Mouse (Mus musculus): ENCODE results near the gene Cdh13. TPM values are rescaled to one million over a fixed set of nuclear protein-coding genes. Genes with fewer than 3 reads are reported as not detected.
"Not testable (repeated sequence)": the region's sequence is repeated elsewhere in the genome, so short reads cannot be mapped to it uniquely, and the experiment has no call there.

Cdh13 gene
- total RNA-seq, 4 experiments from 2014 or later: 6.9 to 11.9 (median 7.5) TPM

DNA sequence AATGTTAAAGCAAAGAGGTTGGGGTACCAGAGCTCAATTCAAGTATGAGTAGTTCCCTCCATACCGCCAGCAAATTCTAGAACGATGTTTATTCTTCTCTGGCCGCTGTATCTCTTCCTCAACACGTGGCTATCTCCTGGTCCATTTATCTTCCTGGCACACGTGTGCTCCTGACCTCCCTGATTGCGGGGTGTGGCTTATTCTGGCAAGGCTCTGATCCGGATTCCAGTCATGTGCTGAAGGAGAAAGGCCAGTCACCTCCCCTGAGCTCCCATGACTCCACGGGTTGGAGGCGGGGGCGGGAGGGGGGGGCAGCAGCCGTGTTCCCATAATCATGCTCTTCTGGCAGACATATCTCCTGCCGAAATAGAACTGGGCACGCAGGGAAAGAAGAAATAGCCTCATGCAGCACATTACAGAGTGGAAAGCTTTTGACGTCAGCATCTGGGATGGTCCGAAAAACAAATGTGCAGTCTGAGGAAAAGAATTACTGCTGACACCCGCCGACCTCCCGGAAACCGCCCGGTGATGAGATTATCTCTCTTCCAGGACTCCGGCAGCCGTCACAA, 417.9 kb downstream of the Cdh13 start:
- DNase-seq: peak; percentile 29

DNA sequence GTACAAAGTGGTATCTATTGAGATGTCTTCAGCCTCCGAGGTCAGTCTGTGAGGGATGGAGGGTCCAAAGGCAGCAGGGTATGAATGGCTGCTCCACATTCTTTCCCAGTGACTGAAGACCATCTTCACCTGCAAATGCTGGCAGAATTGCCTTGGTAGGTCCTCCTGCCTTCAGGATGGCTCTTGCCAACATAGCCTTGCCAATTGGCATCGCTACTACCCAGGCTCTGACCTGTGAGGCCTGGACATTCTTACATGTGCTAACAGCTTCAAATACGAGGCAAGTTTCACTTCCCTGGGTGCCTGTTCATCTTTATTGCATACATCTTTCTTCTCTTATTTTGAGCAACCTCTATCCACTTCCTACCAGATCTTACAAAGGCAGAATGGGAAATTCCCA, 425.8 kb downstream of the Cdh13 start:
- DNase-seq: no peak

DNA sequence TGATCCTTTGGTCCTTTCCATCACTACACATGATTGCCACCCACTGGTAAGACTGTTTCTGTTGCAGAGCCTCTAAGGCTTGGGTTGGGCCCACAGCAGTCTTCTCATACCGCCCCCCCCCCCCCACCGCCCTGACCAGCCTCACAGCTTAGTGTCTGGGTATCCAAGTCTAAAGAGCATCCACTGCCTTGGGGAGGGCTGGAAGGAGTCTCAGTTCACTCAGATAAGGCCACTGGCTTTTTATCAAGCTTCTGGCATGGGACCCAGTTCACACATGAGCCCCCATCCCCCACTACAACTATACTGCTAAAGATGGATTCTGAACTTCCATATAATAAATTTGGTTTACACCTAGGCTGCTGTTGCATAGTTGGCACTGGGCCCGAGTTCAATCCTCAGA, 428.1 kb downstream of the Cdh13 start:
- no peak for DNase-seq

DNA sequence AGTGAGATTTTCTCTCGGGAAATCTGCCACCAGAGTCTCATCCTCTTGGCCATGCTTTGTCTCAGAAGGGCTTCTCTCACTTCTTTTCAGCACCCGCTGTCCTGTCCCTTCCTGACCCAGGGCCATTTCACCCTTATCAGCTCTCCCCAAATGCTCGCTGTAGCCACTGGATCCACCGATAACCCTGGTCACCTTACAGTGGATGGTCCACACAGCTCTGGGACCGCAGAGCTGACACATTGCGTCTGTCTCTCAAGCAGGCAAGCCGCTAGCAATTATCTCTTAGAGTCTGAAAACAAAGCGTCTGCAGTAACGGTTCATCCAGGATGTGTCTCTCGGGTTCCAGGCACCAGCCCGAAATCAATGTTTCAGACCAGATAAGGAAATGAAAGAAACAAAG, 429.6 kb downstream of the Cdh13 start:
- DNase-seq: no peak

DNA sequence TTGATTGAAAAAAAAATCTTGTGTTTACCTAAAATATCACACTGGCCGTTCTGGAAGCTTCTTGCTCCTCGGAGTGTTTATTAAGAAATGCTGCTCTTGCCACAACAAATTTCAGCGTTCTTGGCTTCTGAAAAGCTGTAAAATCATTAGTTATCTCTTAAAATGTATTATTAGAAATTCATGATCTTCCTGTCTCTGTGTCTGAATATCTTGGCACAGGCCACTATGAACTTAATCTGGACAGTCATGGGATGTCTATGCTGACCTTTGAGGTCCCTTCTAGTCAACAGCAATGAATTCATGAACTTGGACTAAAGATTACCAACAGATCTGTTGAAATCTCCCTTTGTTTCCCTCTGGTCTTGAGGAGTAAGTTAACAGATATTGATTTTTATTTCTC, 430.1 kb downstream of the Cdh13 start:
- no peak for DNase-seq

DNA sequence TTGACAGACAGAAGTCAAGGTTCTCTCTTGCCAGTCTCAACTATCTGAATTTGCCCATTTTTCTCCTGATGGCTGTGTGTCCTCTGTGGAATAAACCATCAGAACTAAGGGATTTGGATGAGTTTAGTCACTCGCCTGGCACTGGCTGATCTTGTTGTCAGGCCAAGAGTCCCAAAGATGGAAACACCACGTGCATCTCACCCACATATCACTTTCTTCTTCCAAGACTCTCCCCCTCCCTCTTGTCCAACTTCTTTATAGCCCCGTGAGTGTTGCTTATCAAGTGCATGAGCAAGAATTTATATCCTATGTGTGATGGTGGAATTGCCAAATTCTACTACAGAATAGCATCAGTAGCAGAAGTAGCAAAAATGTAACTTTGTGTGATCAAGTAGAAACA, 439.4 kb downstream of the Cdh13 start:
- DNase-seq: no peak

DNA sequence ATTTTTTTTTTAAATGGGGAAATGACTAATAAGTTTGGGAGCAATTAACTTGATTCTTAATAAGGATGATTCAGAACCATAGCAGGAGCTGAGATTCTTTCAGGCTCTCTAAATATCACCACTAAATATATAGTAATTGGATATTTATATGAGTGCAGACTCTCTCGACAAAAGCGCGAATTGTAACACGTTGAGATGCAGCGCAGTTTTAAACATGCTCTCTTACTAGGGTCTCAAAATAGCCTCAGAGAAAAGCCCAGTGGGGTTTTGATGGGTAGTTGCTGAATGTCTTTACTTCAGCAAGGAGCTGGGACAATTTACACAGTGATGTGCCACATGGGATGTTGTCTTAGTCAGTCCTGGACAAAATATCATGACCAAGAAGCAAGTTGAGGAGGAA, 442.1 kb downstream of the Cdh13 start:
- no peak for DNase-seq

DNA sequence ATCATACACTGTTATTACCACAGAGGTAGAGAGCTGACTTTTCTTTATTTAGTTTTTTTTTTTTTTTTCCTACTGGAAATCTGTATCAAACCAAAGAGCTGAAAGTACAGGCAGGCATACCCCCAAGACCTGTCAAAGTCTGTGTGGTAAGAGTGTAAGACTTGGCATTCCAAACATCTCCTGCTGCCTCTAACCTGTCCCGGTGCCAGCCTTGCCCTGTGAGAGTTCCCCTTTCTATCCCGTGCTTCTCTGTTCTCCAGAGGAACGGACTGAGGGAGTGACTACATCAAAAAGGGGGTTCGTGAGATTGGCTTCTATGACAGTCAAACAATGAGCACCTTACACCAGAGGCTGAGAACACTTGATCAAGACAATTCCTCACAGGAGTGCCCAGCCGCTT, 458.2 kb downstream of the Cdh13 start:
- DNase-seq: no peak

DNA sequence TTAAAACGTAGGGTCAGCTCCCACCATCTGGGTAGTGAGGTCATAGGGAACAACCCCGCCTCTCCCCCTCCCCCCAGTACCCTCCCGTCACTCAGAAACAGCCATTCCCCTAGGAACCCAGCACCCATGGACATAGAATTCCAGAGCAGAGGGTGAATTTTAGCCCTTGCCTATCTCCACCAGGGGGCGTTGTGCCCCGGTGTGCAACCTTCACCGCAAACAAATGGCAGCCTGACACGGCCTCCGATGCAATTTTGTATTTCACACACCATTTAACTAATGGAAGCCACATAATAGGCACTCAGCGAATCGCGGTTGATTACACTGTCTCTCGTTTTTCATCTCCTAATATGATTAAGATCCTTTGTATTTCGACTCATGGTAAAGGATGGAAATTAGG, 461.5 kb downstream of the Cdh13 start:
- DNase-seq: no peak

DNA sequence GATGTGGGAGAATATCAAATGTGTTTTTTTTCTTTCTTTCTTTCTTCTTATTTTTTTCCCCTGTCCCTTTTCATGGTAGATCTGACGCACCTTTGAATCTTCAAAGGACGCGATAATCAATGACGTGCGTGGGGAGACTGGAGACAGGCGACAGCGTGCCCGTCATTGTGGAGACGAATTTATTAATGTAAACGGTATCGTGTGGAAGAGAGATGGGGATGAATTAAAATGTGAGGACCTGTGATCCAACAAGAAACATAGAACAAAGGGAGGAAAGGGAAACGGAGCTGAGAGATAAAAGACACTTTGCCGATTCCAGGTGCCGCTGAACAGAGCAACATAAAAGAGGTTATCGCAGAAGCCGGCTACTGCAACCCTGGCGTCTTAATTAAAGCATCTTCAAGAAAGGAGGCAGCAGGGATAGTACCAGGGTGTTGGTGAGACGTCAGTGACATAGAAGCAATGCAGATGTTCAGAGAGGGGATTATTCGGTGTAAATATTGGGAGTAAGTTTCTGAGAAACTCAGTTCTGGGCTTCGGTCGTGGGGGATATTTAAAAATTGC, 464.6 kb downstream of the Cdh13 start:
- no peak for DNase-seq

DNA sequence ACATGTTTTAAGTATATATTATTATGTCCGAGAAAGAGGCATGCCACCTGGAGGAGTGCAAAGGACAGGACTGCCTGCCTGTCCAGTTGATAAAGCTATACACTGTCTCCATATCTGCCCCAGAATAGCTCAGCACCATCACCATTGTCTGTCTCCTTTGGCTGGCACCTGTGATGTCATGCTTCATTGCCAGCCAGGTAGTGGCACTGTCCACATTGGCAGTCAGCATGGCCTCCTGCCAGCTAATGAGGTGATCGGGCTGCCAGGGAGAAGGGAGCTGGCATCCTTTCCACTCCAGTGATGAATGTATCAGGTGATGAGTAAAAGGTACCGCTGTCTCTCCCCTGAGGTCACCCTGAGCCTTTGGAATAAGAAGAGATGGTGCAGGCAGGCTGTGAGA, 465.7 kb downstream of the Cdh13 start:
- no peak for DNase-seq

DNA sequence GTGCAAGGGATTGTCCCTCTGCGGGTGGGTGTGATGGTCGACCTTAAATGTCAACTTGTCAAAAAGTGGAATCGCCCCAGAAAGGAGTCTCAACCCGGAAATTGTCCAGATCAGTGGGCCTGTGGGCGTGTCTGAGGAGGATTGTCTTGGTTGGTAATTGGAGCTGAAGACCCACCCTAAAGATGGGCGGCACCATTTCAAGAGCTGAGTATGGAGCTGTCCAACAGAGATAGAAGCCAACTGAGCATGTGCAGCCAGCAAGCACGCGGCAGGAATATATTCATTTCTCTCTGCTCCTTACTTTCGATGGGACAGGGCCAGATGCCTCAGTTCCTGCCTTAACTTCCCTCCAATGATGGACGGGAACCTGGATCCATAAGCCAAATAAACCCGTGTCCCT, 466.3 kb downstream of the Cdh13 start:
- DNase-seq: no peak

DNA sequence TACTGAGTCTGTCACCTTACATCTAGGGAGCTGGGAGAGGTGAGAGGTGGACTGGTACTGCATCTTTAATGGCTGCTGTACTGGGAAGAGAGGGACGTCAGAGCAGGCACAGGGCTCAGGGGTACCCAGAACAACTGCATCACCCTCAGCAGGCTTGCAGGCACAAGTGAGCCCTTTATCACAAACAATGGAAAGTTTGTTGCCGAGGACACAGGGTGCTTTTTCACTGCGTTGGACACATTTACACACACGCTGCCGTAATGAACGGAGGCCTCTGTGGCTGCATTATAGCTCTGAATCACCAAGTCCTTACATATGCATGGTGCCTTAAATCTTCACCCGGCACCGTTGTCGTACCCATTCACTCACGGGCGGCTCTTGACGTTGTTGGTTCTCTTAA, 470.2 kb downstream of the Cdh13 start:
- no peak for DNase-seq

DNA sequence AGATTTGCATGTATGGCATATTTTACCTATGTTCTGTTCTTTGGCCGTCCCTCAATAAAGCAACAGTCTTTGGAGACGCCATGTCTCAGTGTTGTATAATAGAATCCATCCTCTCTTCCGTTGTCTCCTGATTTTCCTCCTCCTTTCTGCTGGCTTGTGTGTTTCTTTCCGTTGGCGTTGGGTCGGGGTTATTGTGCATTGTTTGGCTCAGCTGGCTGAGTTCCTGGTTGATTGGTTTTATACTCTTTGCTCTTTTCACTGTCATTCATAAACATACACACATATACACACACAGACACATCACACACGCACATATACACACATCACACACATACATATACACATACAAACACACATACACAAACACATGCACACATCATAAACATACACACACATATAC, 470.6 kb downstream of the Cdh13 start:
- no peak for DNase-seq

DNA sequence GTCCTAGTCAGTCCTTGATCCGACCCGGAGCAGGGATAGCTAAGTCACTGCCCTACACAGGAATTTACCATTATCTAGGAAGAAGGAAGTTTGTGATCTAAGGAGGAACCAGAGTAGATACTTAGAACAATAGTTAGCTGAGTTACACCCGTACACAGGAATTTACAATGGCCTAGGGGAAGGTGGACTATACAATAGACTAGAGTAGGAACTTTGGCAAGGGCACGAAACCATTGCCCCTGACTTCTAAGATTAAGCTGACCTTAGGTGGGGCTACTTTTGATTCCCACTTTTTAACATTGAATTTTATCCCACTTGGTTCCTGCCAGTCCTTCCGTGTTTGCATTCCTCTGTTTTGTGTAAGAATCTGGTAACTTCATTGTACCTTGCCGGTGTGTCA, 494.0 kb downstream of the Cdh13 start:
- DNase-seq: not testable (repeated sequence)

DNA sequence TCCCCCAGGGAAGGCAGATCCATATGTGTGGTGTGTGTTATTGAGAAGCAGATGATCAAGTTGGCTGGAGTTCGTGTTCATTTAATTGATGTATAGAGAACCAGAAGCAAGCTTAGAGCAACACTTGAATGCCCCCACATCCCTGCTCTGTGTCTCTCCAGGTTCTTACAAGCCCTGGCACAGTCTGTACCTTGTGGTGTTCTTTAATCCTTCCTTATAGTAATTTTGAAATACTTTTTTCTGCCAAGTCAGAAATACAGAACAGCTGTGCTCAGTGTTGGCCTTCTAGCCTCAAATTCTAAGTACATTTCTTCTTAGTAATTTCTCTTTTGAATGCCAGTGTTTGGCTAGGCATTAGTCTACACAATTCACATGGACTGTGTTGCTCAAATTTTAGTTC, 494.8 kb downstream of the Cdh13 start:
- no peak for DNase-seq

DNA sequence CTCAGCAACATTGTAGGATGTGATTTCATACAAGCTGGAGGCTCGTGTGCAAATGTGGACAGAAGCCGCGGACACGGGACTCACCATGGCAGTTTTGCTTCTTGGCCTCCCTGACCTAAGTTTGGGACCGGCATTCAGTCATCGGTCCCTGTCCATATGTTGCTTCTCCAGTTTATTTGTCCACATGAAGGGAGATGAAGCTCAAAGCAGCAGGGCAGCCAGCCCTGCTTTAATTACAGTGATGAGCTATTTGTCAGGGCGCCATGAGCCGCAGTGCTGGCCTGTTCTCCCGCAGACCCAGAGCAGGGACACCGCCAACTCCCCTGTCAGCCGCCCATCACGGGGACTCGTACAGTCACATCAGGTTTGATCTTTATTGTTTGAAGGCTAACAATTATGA, 502.1 kb downstream of the Cdh13 start:
- no peak for DNase-seq

DNA sequence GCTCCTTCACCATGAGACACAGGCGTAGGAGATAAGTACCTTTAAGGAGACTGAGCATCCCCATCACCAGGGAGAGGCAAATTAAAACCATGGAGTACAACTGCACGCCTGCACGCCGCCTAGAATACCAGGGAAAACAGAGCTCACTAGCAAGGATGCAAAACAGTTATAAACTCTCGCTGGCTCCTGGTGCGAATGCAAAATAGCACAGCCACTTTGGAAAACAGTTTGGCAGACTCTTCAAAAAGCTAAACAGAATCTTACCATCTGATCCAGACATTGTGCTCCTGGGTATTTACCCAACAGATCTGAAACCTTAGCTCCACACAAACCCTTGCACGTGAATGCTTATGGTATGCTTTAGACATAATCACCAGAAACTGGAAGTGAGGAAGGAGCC, 506.1 kb downstream of the Cdh13 start:
- DNase-seq: no peak

DNA sequence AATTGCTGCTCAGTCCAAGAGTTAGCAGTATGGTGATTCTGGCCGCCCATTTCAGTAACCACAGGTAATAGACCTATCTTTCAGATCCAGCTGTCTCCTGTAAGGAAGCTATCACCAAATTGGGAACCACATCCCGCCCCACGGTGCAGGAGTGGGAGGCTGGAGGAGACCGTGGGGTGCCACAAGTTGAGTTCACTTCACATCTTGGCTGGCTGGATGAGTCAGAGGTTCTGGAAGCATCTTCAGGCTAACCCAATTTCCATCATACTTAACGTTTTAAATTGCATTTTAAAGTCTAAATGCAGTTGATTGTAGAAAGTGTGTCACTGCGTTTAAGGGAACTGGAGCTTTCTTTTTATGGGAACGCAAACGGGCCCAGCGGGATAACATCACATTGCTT, 511.4 kb downstream of the Cdh13 start:
- no peak for DNase-seq

DNA sequence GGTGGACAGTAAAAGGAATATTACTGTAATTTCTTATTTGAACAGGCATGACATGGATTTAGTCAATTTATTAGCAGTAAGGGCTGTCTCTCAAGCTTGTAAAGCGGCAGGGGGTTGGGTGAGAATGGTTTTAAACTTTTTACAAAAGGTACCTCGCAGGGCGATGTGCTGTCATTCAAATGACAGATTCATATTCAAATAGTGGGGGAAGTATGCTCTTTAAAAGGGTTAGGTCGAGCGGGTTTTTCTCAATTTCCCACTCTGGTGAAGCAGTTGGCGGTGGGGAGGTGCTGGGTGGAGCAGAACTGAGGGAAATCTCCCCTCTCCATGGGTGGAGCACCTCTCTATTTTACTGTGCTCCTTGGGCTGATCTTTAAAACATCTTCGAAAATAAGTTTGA, 513.0 kb downstream of the Cdh13 start:
- DNase-seq: no peak

DNA sequence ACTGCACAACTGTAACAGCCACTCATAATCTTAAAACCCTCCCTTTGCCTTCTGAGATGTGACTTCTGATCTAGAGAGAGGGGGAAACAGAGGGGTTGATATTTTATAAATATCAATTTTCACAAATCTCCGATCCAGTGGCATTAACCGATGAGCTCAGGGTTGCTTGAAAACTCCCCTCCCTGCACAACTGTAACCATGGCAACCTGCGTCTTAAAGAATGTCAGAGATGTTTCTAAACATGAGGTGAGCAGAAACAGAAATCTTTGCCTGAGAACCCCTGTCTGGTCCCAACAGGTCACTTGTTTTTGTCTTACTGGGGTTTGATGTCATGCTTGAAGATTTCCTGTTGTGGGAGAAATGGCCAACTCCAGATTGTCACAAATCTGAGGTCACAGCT, 513.6 kb downstream of the Cdh13 start:
- DNase-seq: no peak

DNA sequence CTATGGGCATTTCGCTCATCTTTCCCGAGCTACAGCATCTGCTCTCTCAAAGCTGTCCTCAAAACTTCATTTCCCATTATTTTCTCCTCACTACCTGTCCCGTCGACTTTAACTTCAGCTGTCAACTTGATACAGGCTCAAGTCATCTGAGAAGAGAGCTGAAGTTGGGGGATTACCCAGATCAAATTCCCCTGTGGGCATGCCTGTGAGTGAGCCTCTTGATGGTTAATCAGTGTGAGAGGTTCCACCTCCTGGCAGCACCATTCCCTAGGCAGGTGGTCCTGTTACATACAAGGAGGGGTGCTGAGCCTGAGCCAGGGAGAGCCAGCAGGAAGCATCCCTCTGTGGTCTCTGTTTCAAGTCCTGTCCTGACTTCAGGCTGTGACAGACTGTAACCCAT, 519.6 kb downstream of the Cdh13 start:
- DNase-seq: no peak

DNA sequence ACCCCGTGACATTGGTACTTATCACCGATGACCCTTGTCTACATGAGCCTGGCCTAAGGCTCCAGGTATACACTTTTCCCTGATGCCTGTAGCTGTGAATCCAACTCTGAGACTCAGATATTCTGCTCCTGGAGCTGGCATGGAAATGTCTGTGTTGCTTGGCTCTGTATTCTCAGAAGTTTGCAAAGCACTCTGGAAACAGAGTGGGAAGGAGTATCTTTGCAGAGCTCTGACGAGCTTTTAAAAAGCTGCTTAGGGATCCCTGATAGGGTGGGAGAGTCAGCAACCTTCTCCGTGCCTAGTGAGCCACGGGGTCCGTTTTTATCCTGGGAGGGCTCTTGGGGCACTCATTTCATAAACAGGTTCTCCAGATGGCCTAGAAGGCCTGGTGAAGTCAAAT, 526.1 kb downstream of the Cdh13 start:
- DNase-seq: no peak

DNA sequence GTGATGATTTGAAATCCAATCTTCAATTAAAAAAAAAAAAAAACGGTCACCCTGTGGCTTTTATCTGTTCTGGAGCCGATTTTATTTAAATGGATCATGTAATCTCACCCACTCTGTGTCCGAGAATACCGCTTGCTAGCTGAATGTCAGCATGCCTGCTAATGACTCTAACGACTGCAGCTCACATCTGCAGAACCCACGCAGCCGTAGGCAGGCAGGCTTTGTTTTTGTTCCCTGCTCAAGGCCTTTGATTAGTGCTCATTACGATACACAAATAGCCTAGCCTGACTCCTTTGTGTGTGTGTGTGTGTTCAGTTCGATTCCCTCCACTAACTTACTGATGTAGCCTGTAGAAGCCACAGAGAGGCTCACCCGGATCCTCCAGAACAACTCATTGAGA, 531.5 kb downstream of the Cdh13 start:
- DNase-seq: no peak

DNA sequence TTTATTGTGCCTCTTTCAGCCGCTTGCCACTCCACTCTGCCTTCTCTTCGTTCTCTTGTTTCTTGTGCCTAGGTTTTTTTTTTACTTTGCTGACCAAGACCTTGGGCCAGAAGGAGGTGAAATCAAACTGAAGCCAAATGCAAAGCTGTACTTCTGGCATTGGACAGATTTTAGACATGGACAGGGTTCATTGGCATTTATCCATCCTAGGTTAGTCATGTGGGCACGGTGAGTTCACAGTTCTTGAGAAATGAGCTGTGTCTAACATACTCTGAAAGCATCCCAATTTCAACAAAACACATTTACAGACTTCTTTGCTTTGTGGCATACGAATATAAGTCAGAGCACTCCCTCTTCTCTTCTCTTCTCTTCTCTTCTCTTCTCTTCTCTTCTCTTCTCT, 543.2 kb downstream of the Cdh13 start:
- no peak for DNase-seq
